Mouse (Mus musculus) kidney, embryonic 15.5 days (tissue): ENCODE results near the gene P2ry10. TPM values are rescaled to one million over a fixed set of nuclear protein-coding genes. Genes with fewer than 3 reads are reported as not detected.

Source experiments
- ATAC-seq: fragments of 200-750 bp; cut with Nextera tagmentation; replicated peaks from 2 replicates; pipeline ENCODE4 v1.8.0; 2017; ENCODE audit warnings: moderate TSS enrichment; ENCODE audit not compliant: low FRiP score
- H3K27ac ChIP-seq: fragments of 300-500 bp; sonication (generic); 2 replicates; pipeline ENCODE4 v1.5.1; 2015; ENCODE audit warnings: mild to moderate bottlenecking, inconsistent platforms
- H3K27me3 ChIP-seq: fragments of 300-500 bp; sonication (generic); 2 replicates; pipeline ENCODE4 v1.6.1; 2015; ENCODE audit warnings: inconsistent platforms
- H3K36me3 ChIP-seq: fragments of 300-500 bp; sonication (generic); 2 replicates; pipeline ENCODE4 v1.6.1; 2015; ENCODE audit warnings: inconsistent platforms
- H3K4me1 ChIP-seq: fragments of 300-500 bp; sonication (generic); 2 replicates; pipeline ENCODE4 v1.6.1; 2015; ENCODE audit warnings: inconsistent platforms
- H3K4me2 ChIP-seq: fragments of 300-500 bp; sonication (generic); 2 replicates; pipeline ENCODE4 v1.6.1; 2015; ENCODE audit warnings: moderate library complexity, mild to moderate bottlenecking, inconsistent platforms
- H3K4me3 ChIP-seq: fragments of 300-500 bp; sonication (generic); replicated peaks from 2 replicates; pipeline ENCODE4 v1.5.1; 2015; ENCODE audit warnings: mild to moderate bottlenecking, inconsistent platforms
- H3K9ac ChIP-seq: fragments of 300-500 bp; sonication (generic); 2 replicates; pipeline ENCODE4 v1.6.1; 2015; ENCODE audit warnings: mild to moderate bottlenecking, inconsistent platforms
- H3K9me3 ChIP-seq: fragments of 300-500 bp; sonication (generic); replicated peaks from 2 replicates; pipeline ENCODE4 v1.6.1; 2016; ENCODE audit warnings: inconsistent platforms
- WGBS: fragments of 180-500 bp; shearing (Covaris S2); methylation state at CpG from one replicate; pipeline ENCODE4 v1.1.7; 2015; ENCODE audit warnings: mixed read lengths; 5-methylcytosine and 5-hydroxymethylcytosine counted together
- polyA plus RNA-seq: library from polyadenylated mRNA; unstranded; fragments of >200 nt; fragmentation: Nextera tagmentation; extraction: Ambion mirVana; gene quantifications from 2 replicates; pipeline ENCODE4 v1.2.1, GENCODE M21; 2015

P2ry10 gene
- polyA plus RNA-seq, 1 experiment from 2014 or later, result 0.09 TPM

DNA sequence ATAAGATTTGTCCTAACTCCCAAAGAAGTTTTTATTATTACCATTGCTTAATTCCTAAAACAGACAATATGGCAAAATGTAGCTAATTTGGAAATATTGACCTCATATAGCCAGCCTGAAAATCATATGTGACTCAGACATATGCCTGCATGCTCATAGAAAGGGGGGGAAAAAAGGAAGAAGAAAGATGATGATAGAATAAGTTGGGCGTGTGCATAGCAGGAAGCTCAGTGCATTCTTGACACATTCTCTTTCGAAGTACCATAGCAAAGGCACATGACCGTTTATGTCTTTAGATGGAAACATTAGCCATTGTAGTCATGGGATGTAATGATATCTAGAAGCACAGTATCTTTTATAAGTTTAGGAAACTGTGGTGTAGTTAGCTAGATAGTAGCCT lies 60.4 kb downstream of the P2ry10 start, which contains the start of gene P2ry10b:
Gene P2ry10b, plus strand, starts transcription at position 247 of the 400 bp plus-strand sequence.
- Histone ChIP-seq H3K4me1 (no peaks in the 10 kb centered on the region), H3K27ac (no peak within 1 kb of the TSS), H3K36me3 (no peaks in the 10 kb centered on the region), H3K4me2 (no peak within 1 kb of the TSS), H3K27me3 (peaks cover 4% of the 10 kb centered on the region; the same call in 1 of the 2 replicates), H3K9me3 (no peaks in the 10 kb centered on the region), H3K4me3 (no peak within 1 kb of the TSS), H3K9ac (no peak within 1 kb of the TSS)
- ATAC-seq, result no peak
- WGBS, result 81% methylated on average over 3 of the region's 3 CpGs

DNA sequence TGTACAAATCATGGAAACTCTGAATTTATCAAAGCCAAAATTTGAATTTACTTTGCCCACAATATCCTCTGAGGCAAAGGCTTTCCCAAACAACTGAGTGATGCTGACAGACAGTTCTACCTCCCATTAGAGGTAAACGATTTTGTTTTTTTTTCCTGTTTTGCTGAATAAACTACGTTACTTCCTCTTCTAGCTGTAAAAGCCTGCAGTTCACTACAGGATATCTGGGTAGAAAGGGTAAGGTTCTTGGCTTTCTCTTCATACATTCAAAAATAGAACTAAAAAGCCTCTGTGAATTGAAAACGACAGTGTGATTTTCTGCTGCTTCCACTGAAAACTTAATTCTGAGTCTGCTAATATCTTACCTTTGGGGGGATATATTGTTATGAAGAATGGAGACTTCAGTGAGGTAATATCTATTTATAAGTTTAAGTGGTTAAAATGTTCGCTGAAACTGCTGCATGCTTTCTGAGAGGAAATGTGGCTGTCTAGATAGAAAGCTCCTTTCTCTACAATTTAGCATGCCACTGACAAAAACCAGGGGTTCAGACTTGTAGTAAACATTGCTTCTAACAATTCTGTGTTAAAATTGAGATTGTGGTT lies 61.2 kb downstream of the P2ry10 start:
- no peak for ATAC-seq
- H3K4me1 ChIP-seq, result no peaks in the 10 kb centered on the region
- no peaks in the 10 kb centered on the region for H3K9me3 ChIP-seq
- no peak overlapping the region for H3K4me3 ChIP-seq
- H3K4me2 ChIP-seq, result no peak overlapping the region
- no peaks in the 10 kb centered on the region for H3K36me3 ChIP-seq
- H3K9ac ChIP-seq, result no peak overlapping the region
- WGBS, result 62% methylated on average over 4 of the region's 4 CpGs
- peaks cover 4% of the 10 kb centered on the region; the same call in 1 of the 2 replicates for H3K27me3 ChIP-seq
- H3K27ac ChIP-seq, result no peak overlapping the region

DNA sequence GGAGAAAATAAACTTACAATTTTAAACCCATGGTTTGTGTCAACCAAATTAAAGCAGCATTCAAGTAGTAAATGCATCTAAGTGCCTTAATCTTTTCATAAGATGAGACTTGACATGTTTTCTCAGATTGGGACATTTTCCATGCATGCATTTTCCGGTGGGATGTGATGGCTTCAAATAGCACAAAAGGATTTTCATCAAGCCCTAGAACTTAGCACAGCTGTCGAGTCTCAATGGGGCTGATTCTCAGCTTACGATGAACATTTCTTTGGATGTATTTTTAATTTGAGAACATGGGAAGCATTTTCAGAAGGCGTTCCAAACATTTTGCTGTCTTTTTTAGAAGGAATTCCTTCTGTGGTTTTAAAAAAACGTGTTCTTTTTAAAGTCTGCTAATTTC lies 61.7 kb downstream of the P2ry10 start:
- Histone ChIP-seq H3K27ac (no peak overlapping the region), H3K36me3 (no peaks in the 10 kb centered on the region), H3K27me3 (peaks cover 4% of the 10 kb centered on the region; the same call in 1 of the 2 replicates), H3K9me3 (no peaks in the 10 kb centered on the region), H3K4me2 (no peak overlapping the region), H3K4me3 (no peak overlapping the region), H3K4me1 (no peaks in the 10 kb centered on the region), H3K9ac (no peak overlapping the region)
- 63% methylated on average over 5 of the region's 5 CpGs for WGBS
- ATAC-seq, result no peak

DNA sequence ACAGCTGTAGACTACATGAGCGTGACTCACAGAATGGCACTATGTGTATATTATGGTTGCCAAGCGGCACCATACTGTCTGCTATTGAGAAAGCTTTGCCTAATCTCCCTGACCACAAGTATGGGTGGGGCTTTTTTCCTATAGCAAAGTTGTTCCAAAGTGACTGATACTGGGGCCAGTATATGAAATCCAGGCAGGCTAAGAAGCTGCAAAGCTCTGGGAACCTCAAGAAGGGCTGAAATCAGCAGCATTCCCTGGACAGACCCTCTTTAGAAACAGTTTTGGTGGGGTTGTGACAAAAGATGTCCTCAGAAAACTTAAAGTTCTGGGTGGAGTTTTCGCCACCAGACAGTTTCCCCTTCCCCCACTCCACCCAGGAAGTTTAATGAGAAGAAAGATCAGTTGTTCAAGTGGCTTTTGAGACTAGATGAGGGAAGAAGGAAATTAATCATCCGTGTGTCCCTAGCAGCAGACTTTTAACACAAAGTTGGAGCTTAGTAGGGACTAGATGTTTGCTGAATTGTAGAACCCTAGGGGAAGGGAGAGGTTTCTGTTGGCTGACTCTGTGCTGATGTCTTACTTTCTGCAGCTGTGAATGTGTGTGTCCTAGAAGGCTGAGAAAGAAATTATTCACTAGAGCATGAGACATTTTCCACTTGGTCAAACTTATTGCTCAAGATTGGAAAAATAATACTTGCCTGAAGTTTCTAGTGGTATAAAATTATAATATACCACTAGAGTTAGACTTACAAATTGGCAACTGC lies 62.6 kb downstream of the P2ry10 start:
- Histone ChIP-seq H3K4me2 (no peak overlapping the region), H3K27me3 (peaks cover 4% of the 10 kb centered on the region; the same call in 1 of the 2 replicates), H3K36me3 (no peaks in the 10 kb centered on the region), H3K4me3 (no peak overlapping the region), H3K9ac (no peak overlapping the region), H3K9me3 (no peaks in the 10 kb centered on the region), H3K4me1 (no peaks in the 10 kb centered on the region), H3K27ac (0 out of 2 replicates have a peak overlapping the region, but pooled peaks have one; percentile 4)
- ATAC-seq, result no peak
- 67% methylated on average over 4 of the region's 4 CpGs for WGBS

Other genes starting within 250 kb of the P2ry10 start
- gene Rtl3, start 247.8 kb upstream of the P2ry10 start, polyA plus RNA-seq, result 9.1 and 10.1 TPM in 2 replicates
- gene Lpar4, start 167.9 kb upstream of the P2ry10 start, polyA plus RNA-seq, result 15.3 and 16.6 TPM in 2 replicates
- gene P2ry10b, start 60.4 kb downstream of the P2ry10 start, polyA plus RNA-seq, result 0.74 and 0.93 TPM in 2 replicates
- 0.08 TPM in 1 of 2 replicates, not detected in the other for gene Gpr174, start 167.4 kb downstream of the P2ry10 start, polyA plus RNA-seq